Mouse (Mus musculus) urinary bladder, postnatal 0 days (tissue): ENCODE measurements around the gene Ppan. TPM values are rescaled to one million over a fixed set of nuclear protein-coding genes. Genes with fewer than 3 reads are reported as not detected.

Experiments
- microRNA-seq: library from miRNA; unstranded; fragments of <30 nt; microRNA quantifications from one replicate; pipeline ENCODE4, GENCODE M21; 2016
- polyA plus RNA-seq: library from polyadenylated mRNA; unstranded; fragments of >200 nt; fragmentation: Nextera tagmentation; extraction: Ambion mirVana; gene quantifications from 2 replicates; pipeline ENCODE4 v1.2.1, GENCODE M21; 2015

Gene Ppan
- 36.3 and 39.8 TPM in 2 replicates for polyA plus RNA-seq

GRCm38 (mm10) chr9:20887704-20888385 is at the start of gene Ppan:
Gene Ppan (plus strand): TSS chr9:20888175.

GRCm38 (mm10) chr9:20868448-20869001 is 19.4 kb upstream of the Ppan start, which contains the start of gene A230050P20Rik:
Gene A230050P20Rik (plus strand): TSS chr9:20868642.

GRCm38 (mm10) chr9:20879097-20879792 is 8.7 kb upstream of the Ppan start, which contains the start of gene Angptl6:
Gene Angptl6 (minus strand): TSS chr9:20879727.

GRCm38 (mm10) chr9:20898511-20899073 is 10.6 kb downstream of the Ppan start, which contains the start of gene Eif3g:
Gene Eif3g (minus strand): TSS chr9:20898623.

Small RNAs within 50 kb of the gene (microRNA-seq; reads per million reads assigned to microRNA genes)
- not detected for gene Mir7081

Other genes with a start within 250 kb of the Ppan start
- 287 and 316 TPM in 2 replicates for gene Ubl5, start 245.3 kb upstream of the Ppan start, polyA plus RNA-seq
- gene Fbxl12, start 243.4 kb upstream of the Ppan start, polyA plus RNA-seq: 9.2 and 10.4 TPM in 2 replicates
- gene Pin1, start 236.1 kb upstream of the Ppan start, polyA plus RNA-seq: 36.1 and 37.6 TPM in 2 replicates
- 5.4 and 6.0 TPM in 2 replicates for gene Olfm2, start 141.8 kb upstream of the Ppan start, polyA plus RNA-seq
- 8.1 and 11.4 TPM in 2 replicates for gene Col5a3, start 73.1 kb upstream of the Ppan start, polyA plus RNA-seq
- gene Rdh8, start 69.7 kb upstream of the Ppan start, polyA plus RNA-seq: not detected in 2 replicates
- 11.9 and 16.2 TPM in 2 replicates for gene A230050P20Rik, start 19.5 kb upstream of the Ppan start, polyA plus RNA-seq
- gene Angptl6, start 8.4 kb upstream of the Ppan start, polyA plus RNA-seq: 9.4 and 11.5 TPM in 2 replicates
- 215 and 220 TPM in 2 replicates for gene Eif3g, start 10.4 kb downstream of the Ppan start, polyA plus RNA-seq
- 19.8 and 22.3 TPM in 2 replicates for gene Dnmt1, start 71.7 kb downstream of the Ppan start, polyA plus RNA-seq
- gene S1pr2, start 88.6 kb downstream of the Ppan start, polyA plus RNA-seq: 42.4 and 46.4 TPM in 2 replicates
- 98.2 and 105 TPM in 2 replicates for gene Mrpl4, start 114.6 kb downstream of the Ppan start, polyA plus RNA-seq
- 15.9 and 21.2 TPM in 2 replicates for gene Icam1, start 127.8 kb downstream of the Ppan start, polyA plus RNA-seq
- 0.82 and 0.83 TPM in 2 replicates for gene Icam4, start 141.2 kb downstream of the Ppan start, polyA plus RNA-seq
- 0.08 and 0.14 TPM in 2 replicates for gene Icam5, start 143.9 kb downstream of the Ppan start, polyA plus RNA-seq
- gene Zglp1, start 178.9 kb downstream of the Ppan start, polyA plus RNA-seq: not detected in 2 replicates
- gene Gm49373, start 184.9 kb downstream of the Ppan start, polyA plus RNA-seq: 0.19 and 0.22 TPM in 2 replicates
- gene Fdx1l, start 185.4 kb downstream of the Ppan start, polyA plus RNA-seq: 45.2 and 48.2 TPM in 2 replicates
- 0.52 and 0.77 TPM in 2 replicates for gene Gm38431, start 203.8 kb downstream of the Ppan start, polyA plus RNA-seq
- gene Raver1, start 203.8 kb downstream of the Ppan start, polyA plus RNA-seq: 21.1 and 26.9 TPM in 2 replicates
- gene Tyk2, start 243.1 kb downstream of the Ppan start, polyA plus RNA-seq: 9.0 and 9.8 TPM in 2 replicates